7 mouse cellular contexts compared by ENCODE assay signal in genomic region chr5:66675983-66676382, GRCm38 (mm10). TPM values are rescaled to one million over a fixed set of nuclear protein-coding genes. Genes with fewer than 3 reads are reported as not detected.
DNase-seq lines count a peak whose midpoint lies in the region; ATAC-seq and TF ChIP-seq lines count a peak whose summit lies in the region.

TSS of gene Uchl1 (plus strand) at chr5:66676091.

- H3K36me3 ChIP-seq in embryonic facial prominence, embryonic 14.5 days (ENCODE audit: control insufficient read depth, insufficient read depth, low read length), result no peaks in the 10 kb centered on the region
- no peaks in the 10 kb centered on the region for H3K36me3 ChIP-seq in heart, embryonic 12.5 days
- no peaks in the 10 kb centered on the region for H3K36me3 ChIP-seq in kidney, postnatal 0 days (ENCODE audit: insufficient read depth, low read length)
- no peaks in the 10 kb centered on the region for H3K36me3 ChIP-seq in limb, embryonic 15.5 days
- no peaks in the 10 kb centered on the region for H3K36me3 ChIP-seq in neural tube, embryonic 11.5 days (ENCODE audit: control insufficient read depth, insufficient read depth, low read length)
- no peaks in the 10 kb centered on the region for H3K36me3 ChIP-seq in stomach, postnatal 0 days (ENCODE audit: control insufficient read depth, insufficient read depth, low read length)

- TF ChIP-seq POLR2A in brain, embryonic 14.5 days (IDR thresholded peaks at IDR 0.05; ENCODE audit: borderline replicate concordance, extremely low read depth, insufficient read depth, insufficient read length, poor library complexity, severe bottlenecking), result peak; percentile 88; the same call in 1 of the 2 replicates

- TF ChIP-seq CTCF in brain, embryonic 14.5 days (IDR thresholded peaks at IDR 0.05; ENCODE audit: borderline replicate concordance, extremely low read depth, insufficient read depth, insufficient read length), result no peak
- TF ChIP-seq CTCF in kidney, postnatal 0 days (IDR thresholded peaks at IDR 0.05; ENCODE audit: low read depth), result no peak
- TF ChIP-seq CTCF in stomach, postnatal 0 days (IDR thresholded peaks at IDR 0.05; ENCODE audit: low read depth), result no peak

- H3K4me1 ChIP-seq in embryonic facial prominence, embryonic 14.5 days (ENCODE audit: control insufficient read depth, insufficient read depth, low read length), result peaks cover 6% of the 10 kb centered on the region
- peaks cover 17% of the 10 kb centered on the region for H3K4me1 ChIP-seq in heart, embryonic 12.5 days (replicated peaks)
- H3K4me1 ChIP-seq in kidney, postnatal 0 days (replicated peaks; ENCODE audit: insufficient read depth, low read length), result peaks cover 9% of the 10 kb centered on the region; the same call in 1 of the 2 replicates
- H3K4me1 ChIP-seq in limb, embryonic 15.5 days, result peaks cover 30% of the 10 kb centered on the region
- H3K4me1 ChIP-seq in neural tube, embryonic 11.5 days (ENCODE audit: control insufficient read depth, insufficient read depth, low read length), result peaks cover 3% of the 10 kb centered on the region; the same call in 1 of the 2 replicates
- peaks cover 6% of the 10 kb centered on the region for H3K4me1 ChIP-seq in stomach, postnatal 0 days (replicated peaks; ENCODE audit: control insufficient read depth, insufficient read depth)

- peak; percentile 99 for DNase-seq in brain, embryonic 14.5 days (ENCODE audit: low read depth)
- peak; percentile 94 for DNase-seq in embryonic facial prominence, embryonic 14.5 days (ENCODE audit: low spot score)
- peak; percentile 90 for DNase-seq in kidney, postnatal 0 days (ENCODE audit: low spot score)
- DNase-seq in neural tube, embryonic 11.5 days (ENCODE audit: low spot score), result peak; percentile 93
- DNase-seq in stomach, postnatal 0 days (ENCODE audit: low spot score), result peak; percentile 63

- no peak for TF ChIP-seq EP300 in stomach, postnatal 0 days (optimal IDR thresholded peaks at IDR 0.05)

- H3K9ac ChIP-seq in embryonic facial prominence, embryonic 14.5 days (ENCODE audit: low read depth, low read length), result peak within 1 kb of the TSS; percentile 59
- H3K9ac ChIP-seq in heart, embryonic 12.5 days, result peak within 1 kb of the TSS; percentile 69
- peak within 1 kb of the TSS; percentile 40; the same call in 1 of the 2 replicates for H3K9ac ChIP-seq in kidney, postnatal 0 days (ENCODE audit: low read depth, low read length)
- peak within 1 kb of the TSS; percentile 24; the same call in 1 of the 2 replicates for H3K9ac ChIP-seq in limb, embryonic 15.5 days
- H3K9ac ChIP-seq in neural tube, embryonic 11.5 days (ENCODE audit: low read length), result peak within 1 kb of the TSS; percentile 75
- no peak within 1 kb of the TSS for H3K9ac ChIP-seq in stomach, postnatal 0 days (ENCODE audit: low read length)

- H3K9me3 ChIP-seq in embryonic facial prominence, embryonic 14.5 days (ENCODE audit: control insufficient read depth, low read length), result no peaks in the 10 kb centered on the region
- no peaks in the 10 kb centered on the region for H3K9me3 ChIP-seq in heart, embryonic 12.5 days (replicated peaks)
- H3K9me3 ChIP-seq in kidney, postnatal 0 days (replicated peaks; ENCODE audit: low read length), result no peaks in the 10 kb centered on the region
- no peaks in the 10 kb centered on the region for H3K9me3 ChIP-seq in limb, embryonic 15.5 days
- H3K9me3 ChIP-seq in neural tube, embryonic 11.5 days (ENCODE audit: control insufficient read depth, low read length), result no peaks in the 10 kb centered on the region
- no peaks in the 10 kb centered on the region for H3K9me3 ChIP-seq in stomach, postnatal 0 days (ENCODE audit: control insufficient read depth, low read length)

- H3K4me2 ChIP-seq in embryonic facial prominence, embryonic 14.5 days (ENCODE audit: low read depth, low read length), result peak within 1 kb of the TSS; percentile 99
- peak within 1 kb of the TSS; percentile 99 for H3K4me2 ChIP-seq in heart, embryonic 12.5 days
- H3K4me2 ChIP-seq in kidney, postnatal 0 days (ENCODE audit: low read length), result peak within 1 kb of the TSS; percentile 94
- peak within 1 kb of the TSS; percentile 99 for H3K4me2 ChIP-seq in limb, embryonic 15.5 days
- H3K4me2 ChIP-seq in neural tube, embryonic 11.5 days (ENCODE audit: low read depth), result peak within 1 kb of the TSS; percentile 95
- H3K4me2 ChIP-seq in stomach, postnatal 0 days (replicated peaks; ENCODE audit: low read depth), result peak within 1 kb of the TSS; percentile 71

- H3K27me3 ChIP-seq in embryonic facial prominence, embryonic 14.5 days (replicated peaks; ENCODE audit: control insufficient read depth, insufficient read depth, low read length), result peaks cover 35% of the 10 kb centered on the region
- peaks cover 7% of the 10 kb centered on the region for H3K27me3 ChIP-seq in heart, embryonic 12.5 days (replicated peaks)
- peaks cover 10% of the 10 kb centered on the region; the same call in 1 of the 2 replicates for H3K27me3 ChIP-seq in kidney, postnatal 0 days (ENCODE audit: insufficient read depth, low read length)
- peaks cover 39% of the 10 kb centered on the region for H3K27me3 ChIP-seq in limb, embryonic 15.5 days
- H3K27me3 ChIP-seq in neural tube, embryonic 11.5 days (ENCODE audit: control insufficient read depth, insufficient read depth, low read length), result no peaks in the 10 kb centered on the region
- H3K27me3 ChIP-seq in stomach, postnatal 0 days (ENCODE audit: control insufficient read depth, insufficient read depth, low read length), result peaks cover 3% of the 10 kb centered on the region; the same call in 1 of the 2 replicates

- H3K4me3 ChIP-seq in embryonic facial prominence, embryonic 14.5 days (ENCODE audit: low read depth, low read length), result peak within 1 kb of the TSS; percentile 57
- peak within 1 kb of the TSS; percentile 67 for H3K4me3 ChIP-seq in heart, embryonic 12.5 days
- H3K4me3 ChIP-seq in kidney, postnatal 0 days (replicated peaks; ENCODE audit: low read depth, low read length), result peak within 1 kb of the TSS; percentile 49
- H3K4me3 ChIP-seq in limb, embryonic 15.5 days, result peak within 1 kb of the TSS; percentile 53
- peak within 1 kb of the TSS; percentile 69 for H3K4me3 ChIP-seq in neural tube, embryonic 11.5 days (ENCODE audit: low read depth, low read length)
- H3K4me3 ChIP-seq in stomach, postnatal 0 days (ENCODE audit: low read depth, low read length), result peak within 1 kb of the TSS; percentile 43

- ATAC-seq in embryonic facial prominence, embryonic 14.5 days (ENCODE audit: low read depth), result peak; percentile 94
- peak; percentile 78 for ATAC-seq in heart, embryonic 12.5 days (ENCODE audit: insufficient number of reproducible peaks, low FRiP score)
- peak; percentile 79; the same call in 1 of the 2 replicates for ATAC-seq in kidney, postnatal 0 days (replicated peaks; ENCODE audit: low FRiP score, low read depth)
- ATAC-seq in limb, embryonic 15.5 days (ENCODE audit: insufficient number of reproducible peaks, low FRiP score, low TSS enrichment, low read depth), result peak; percentile 67; the same call in 1 of the 2 replicates
- ATAC-seq in neural tube, embryonic 11.5 days (ENCODE audit: insufficient read depth, low FRiP score, low TSS enrichment), result peak; percentile 90
- ATAC-seq in stomach, postnatal 0 days (ENCODE audit: low FRiP score, low TSS enrichment), result peak; percentile 65

- under 1% methylated on average over 19 of the region's 20 CpGs for WGBS in embryonic facial prominence, embryonic 14.5 days
- under 1% methylated on average over 20 of the region's 20 CpGs for WGBS in heart, embryonic 12.5 days
- 1% methylated on average over 20 of the region's 20 CpGs for WGBS in kidney, postnatal 0 days
- WGBS in limb, embryonic 15.5 days, result under 1% methylated on average over 20 of the region's 20 CpGs
- under 1% methylated on average over 20 of the region's 20 CpGs for WGBS in neural tube, embryonic 11.5 days
- under 1% methylated on average over 20 of the region's 20 CpGs for WGBS in stomach, postnatal 0 days

- H3K27ac ChIP-seq in embryonic facial prominence, embryonic 14.5 days (replicated peaks; ENCODE audit: low read depth, low read length), result no peak within 1 kb of the TSS
- no peak within 1 kb of the TSS for H3K27ac ChIP-seq in heart, embryonic 12.5 days (ENCODE audit: poor library complexity, severe bottlenecking)
- H3K27ac ChIP-seq in kidney, postnatal 0 days, result no peak within 1 kb of the TSS
- no peak within 1 kb of the TSS for H3K27ac ChIP-seq in limb, embryonic 15.5 days
- H3K27ac ChIP-seq in neural tube, embryonic 11.5 days (ENCODE audit: low read depth, low read length), result peak within 1 kb of the TSS; percentile 44; the same call in 1 of the 2 replicates
- no peak within 1 kb of the TSS for H3K27ac ChIP-seq in stomach, postnatal 0 days (replicated peaks)

RNA-seq across cellular contexts. Expression of gene Uchl1, which starts in this region (rescaled TPM):
- 1,464 and 1,575 TPM in 2 replicates for polyA plus RNA-seq in brain, embryonic 14.5 days (2012; rRNA removed)
- 142 TPM in 2 replicates for polyA plus RNA-seq in embryonic facial prominence, embryonic 14.5 days (2014; fragmentation: Nextera tagmentation; extraction: Ambion mirVana)
- 128 and 129 TPM in 2 replicates for polyA plus RNA-seq in heart, embryonic 12.5 days (2016; fragmentation: Nextera tagmentation; extraction: Ambion mirVana)
- polyA plus RNA-seq in kidney, postnatal 0 days (2015; fragmentation: Nextera tagmentation; extraction: Ambion mirVana), result 51.3 and 63.3 TPM in 2 replicates
- 69.7 and 75.2 TPM in 2 replicates for polyA plus RNA-seq in limb, embryonic 15.5 days (2015; fragmentation: Nextera tagmentation; extraction: Ambion mirVana)
- 435 and 490 TPM in 2 replicates for polyA plus RNA-seq in neural tube, embryonic 11.5 days (2014; fragmentation: Nextera tagmentation; extraction: Ambion mirVana)
- 62.5 and 66.0 TPM in 2 replicates for polyA plus RNA-seq in stomach, postnatal 0 days (2015; fragmentation: Nextera tagmentation; extraction: Ambion mirVana)
